Mouse (Mus musculus): Measurements from ENCODE around the gene Tbc1d5.

Gene Tbc1d5

GRCm38 (mm10) chr17:50906630-50907029 lies 272.5 kb downstream of the Tbc1d5 start:
- Histone ChIP-seq H3K36me3 (ENCODE audit: insufficient read depth, low read length) (no peaks in the 10 kb centered on the region), H3K4me1 (replicated peaks; ENCODE audit: low read depth, low read length) (no peaks in the 10 kb centered on the region), H3K4me3 (replicated peaks; ENCODE audit: low read length) (no peak overlapping the region), H3K27me3 (ENCODE audit: insufficient read depth, low read length) (no peaks in the 10 kb centered on the region), H3K9me3 (ENCODE audit: low read length) (no peaks in the 10 kb centered on the region)
- TF ChIP-seq POU5F1 (IDR thresholded peaks at IDR 0.05; ENCODE audit: borderline replicate concordance, low read length) (no peak), NANOG (IDR thresholded peaks at IDR 0.05; ENCODE audit: borderline replicate concordance, low read length) (no peak), CTCF (conservative IDR thresholded peaks at IDR 0.05; ENCODE audit: low read length) (no peak)

- H3K4me1 ChIP-seq (replicated peaks; ENCODE audit: low read depth, low read length), result no peaks in the 10 kb centered on the region
- H3K4me3 ChIP-seq (replicated peaks; ENCODE audit: low read length), result no peak overlapping the region
- no peaks in the 10 kb centered on the region for H3K9me3 ChIP-seq (ENCODE audit: low read length)
- H3K27me3 ChIP-seq (ENCODE audit: insufficient read depth, low read length), result no peaks in the 10 kb centered on the region
- no peaks in the 10 kb centered on the region for H3K36me3 ChIP-seq (ENCODE audit: insufficient read depth, low read length)
- TF ChIP-seq NANOG (IDR thresholded peaks at IDR 0.05; ENCODE audit: borderline replicate concordance, low read length), result no peak
- TF ChIP-seq POU5F1 (IDR thresholded peaks at IDR 0.05; ENCODE audit: borderline replicate concordance, low read length), result no peak
- no peak for TF ChIP-seq CTCF (conservative IDR thresholded peaks at IDR 0.05; ENCODE audit: low read length)
Observed at GRCm38 (mm10) chr17:50904463-50904862, 274.7 kb downstream of the Tbc1d5 start.

GRCm38 (mm10) chr17:50897867-50898266 lies 281.3 kb downstream of the Tbc1d5 start:
- TF ChIP-seq CTCF (conservative IDR thresholded peaks at IDR 0.05; ENCODE audit: low read length), result no peak
- no peak for TF ChIP-seq POU5F1 (IDR thresholded peaks at IDR 0.05; ENCODE audit: borderline replicate concordance, low read length)
- TF ChIP-seq NANOG (IDR thresholded peaks at IDR 0.05; ENCODE audit: borderline replicate concordance, low read length), result no peak
- Histone ChIP-seq H3K27me3 (ENCODE audit: insufficient read depth, low read length) (no peaks in the 10 kb centered on the region), H3K9me3 (ENCODE audit: low read length) (no peaks in the 10 kb centered on the region), H3K4me1 (replicated peaks; ENCODE audit: low read depth, low read length) (no peaks in the 10 kb centered on the region), H3K4me3 (replicated peaks; ENCODE audit: low read length) (no peak overlapping the region), H3K36me3 (ENCODE audit: insufficient read depth, low read length) (no peaks in the 10 kb centered on the region)

- no peaks in the 10 kb centered on the region for H3K9me3 ChIP-seq (ENCODE audit: low read length)
- H3K27me3 ChIP-seq (ENCODE audit: insufficient read depth, low read length), result no peaks in the 10 kb centered on the region
- H3K4me3 ChIP-seq (replicated peaks; ENCODE audit: low read length), result no peak overlapping the region
- H3K36me3 ChIP-seq (ENCODE audit: insufficient read depth, low read length), result no peaks in the 10 kb centered on the region
- H3K4me1 ChIP-seq (replicated peaks; ENCODE audit: low read depth, low read length), result no peaks in the 10 kb centered on the region
- TF ChIP-seq POU5F1 (IDR thresholded peaks at IDR 0.05; ENCODE audit: borderline replicate concordance, low read length) (no peak), NANOG (IDR thresholded peaks at IDR 0.05; ENCODE audit: borderline replicate concordance, low read length) (no peak), CTCF (conservative IDR thresholded peaks at IDR 0.05; ENCODE audit: low read length) (no peak)
Observed at GRCm38 (mm10) chr17:50889475-50889874, 289.7 kb downstream of the Tbc1d5 start.

- no peaks in the 10 kb centered on the region for H3K36me3 ChIP-seq (ENCODE audit: insufficient read depth, low read length)
- H3K4me3 ChIP-seq (replicated peaks; ENCODE audit: low read length), result no peak overlapping the region
- H3K27me3 ChIP-seq (ENCODE audit: insufficient read depth, low read length), result no peaks in the 10 kb centered on the region
- H3K9me3 ChIP-seq (ENCODE audit: low read length), result no peaks in the 10 kb centered on the region
- no peaks in the 10 kb centered on the region for H3K4me1 ChIP-seq (replicated peaks; ENCODE audit: low read depth, low read length)
- TF ChIP-seq NANOG (IDR thresholded peaks at IDR 0.05; ENCODE audit: borderline replicate concordance, low read length) (no peak), CTCF (conservative IDR thresholded peaks at IDR 0.05; ENCODE audit: low read length) (no peak), POU5F1 (IDR thresholded peaks at IDR 0.05; ENCODE audit: borderline replicate concordance, low read length) (no peak)
Observed at GRCm38 (mm10) chr17:50879910-50880309, 299.2 kb downstream of the Tbc1d5 start.

GRCm38 (mm10) chr17:50876451-50876850 lies 302.7 kb downstream of the Tbc1d5 start:
- no peak for TF ChIP-seq CTCF (conservative IDR thresholded peaks at IDR 0.05; ENCODE audit: low read length)
- TF ChIP-seq NANOG (IDR thresholded peaks at IDR 0.05; ENCODE audit: borderline replicate concordance, low read length), result no peak
- TF ChIP-seq POU5F1 (IDR thresholded peaks at IDR 0.05; ENCODE audit: borderline replicate concordance, low read length), result no peak
- H3K9me3 ChIP-seq (ENCODE audit: low read length), result no peaks in the 10 kb centered on the region
- H3K36me3 ChIP-seq (ENCODE audit: insufficient read depth, low read length), result no peaks in the 10 kb centered on the region
- H3K4me3 ChIP-seq (replicated peaks; ENCODE audit: low read length), result no peak overlapping the region
- no peaks in the 10 kb centered on the region for H3K4me1 ChIP-seq (replicated peaks; ENCODE audit: low read depth, low read length)
- no peaks in the 10 kb centered on the region for H3K27me3 ChIP-seq (ENCODE audit: insufficient read depth, low read length)

GRCm38 (mm10) chr17:50874067-50874466 lies 305.1 kb downstream of the Tbc1d5 start:
- Histone ChIP-seq H3K4me1 (replicated peaks; ENCODE audit: low read depth, low read length) (no peaks in the 10 kb centered on the region), H3K36me3 (ENCODE audit: insufficient read depth, low read length) (no peaks in the 10 kb centered on the region), H3K4me3 (replicated peaks; ENCODE audit: low read length) (no peak overlapping the region), H3K27me3 (ENCODE audit: insufficient read depth, low read length) (no peaks in the 10 kb centered on the region), H3K9me3 (ENCODE audit: low read length) (no peaks in the 10 kb centered on the region)
- TF ChIP-seq NANOG (IDR thresholded peaks at IDR 0.05; ENCODE audit: borderline replicate concordance, low read length), result no peak
- no peak for TF ChIP-seq POU5F1 (IDR thresholded peaks at IDR 0.05; ENCODE audit: borderline replicate concordance, low read length)
- TF ChIP-seq CTCF (conservative IDR thresholded peaks at IDR 0.05; ENCODE audit: low read length), result no peak

- no peaks in the 10 kb centered on the region for H3K27me3 ChIP-seq (ENCODE audit: insufficient read depth, low read length)
- TF ChIP-seq NANOG (IDR thresholded peaks at IDR 0.05; ENCODE audit: borderline replicate concordance, low read length) (no peak), POU5F1 (IDR thresholded peaks at IDR 0.05; ENCODE audit: borderline replicate concordance, low read length) (no peak), CTCF (conservative IDR thresholded peaks at IDR 0.05; ENCODE audit: low read length) (no peak)
- H3K4me3 ChIP-seq (replicated peaks; ENCODE audit: low read length), result no peak overlapping the region
- H3K36me3 ChIP-seq (ENCODE audit: insufficient read depth, low read length), result no peaks in the 10 kb centered on the region
- no peaks in the 10 kb centered on the region for H3K9me3 ChIP-seq (ENCODE audit: low read length)
- no peaks in the 10 kb centered on the region for H3K4me1 ChIP-seq (replicated peaks; ENCODE audit: low read depth, low read length)
Observed at GRCm38 (mm10) chr17:50872600-50872999, 306.6 kb downstream of the Tbc1d5 start.

GRCm38 (mm10) chr17:50867297-50867696 lies 311.9 kb downstream of the Tbc1d5 start:
- Histone ChIP-seq H3K9me3 (ENCODE audit: low read length) (no peaks in the 10 kb centered on the region), H3K4me1 (replicated peaks; ENCODE audit: low read depth, low read length) (no peaks in the 10 kb centered on the region), H3K27me3 (ENCODE audit: insufficient read depth, low read length) (no peaks in the 10 kb centered on the region), H3K4me3 (replicated peaks; ENCODE audit: low read length) (no peak overlapping the region), H3K36me3 (ENCODE audit: insufficient read depth, low read length) (no peaks in the 10 kb centered on the region)
- TF ChIP-seq POU5F1 (IDR thresholded peaks at IDR 0.05; ENCODE audit: borderline replicate concordance, low read length), result no peak
- TF ChIP-seq CTCF (conservative IDR thresholded peaks at IDR 0.05; ENCODE audit: low read length), result no peak
- TF ChIP-seq NANOG (IDR thresholded peaks at IDR 0.05; ENCODE audit: borderline replicate concordance, low read length), result no peak

Measured in E14TG2a.4 (cell line).